Mouse (Mus musculus) heart, embryonic 13.5 days (tissue): ENCODE measurements around the gene Ski. TPM values are rescaled to one million over a fixed set of nuclear protein-coding genes. Genes with fewer than 3 reads are reported as not detected.

ENCODE experiments used
- ATAC-seq: fragments of 200-750 bp; cut with Nextera tagmentation; 2 replicates; pipeline ENCODE4 v1.8.0; 2017; ENCODE audit warnings: moderate TSS enrichment; ENCODE audit not compliant: insufficient number of reproducible peaks, low FRiP score, low TSS enrichment; ENCODE audit errors: extremely low read depth
- H3K27ac ChIP-seq: fragments of 300-500 bp; sonication (generic); replicated peaks from 2 replicates; pipeline ENCODE4 v1.5.1; 2015; ENCODE audit warnings: moderate library complexity, mild to moderate bottlenecking, inconsistent platforms
- H3K27me3 ChIP-seq: fragments of 300-500 bp; sonication (generic); replicated peaks from 2 replicates; pipeline ENCODE4 v1.6.1; 2015; ENCODE audit warnings: mild to moderate bottlenecking, inconsistent platforms
- H3K36me3 ChIP-seq: fragments of 300-500 bp; sonication (generic); 2 replicates; pipeline ENCODE4 v1.6.1; 2015; ENCODE audit warnings: mild to moderate bottlenecking, inconsistent platforms
- H3K4me1 ChIP-seq: fragments of 300-500 bp; sonication (generic); 2 replicates; pipeline ENCODE4 v1.6.1; 2015; ENCODE audit warnings: inconsistent platforms
- H3K4me2 ChIP-seq: fragments of 300-500 bp; sonication (generic); 2 replicates; pipeline ENCODE4 v1.6.1; 2015; ENCODE audit warnings: inconsistent platforms, mild to moderate bottlenecking, moderate library complexity
- H3K4me3 ChIP-seq: fragments of 300-500 bp; sonication (generic); 2 replicates; pipeline ENCODE4 v1.5.1; 2015; ENCODE audit warnings: moderate library complexity, mild to moderate bottlenecking, inconsistent platforms
- H3K9ac ChIP-seq: fragments of 300-500 bp; sonication (generic); 2 replicates; pipeline ENCODE4 v1.6.1; 2015; ENCODE audit warnings: inconsistent platforms, mild to moderate bottlenecking, moderate library complexity
- H3K9me3 ChIP-seq: fragments of 300-500 bp; sonication (generic); 2 replicates; pipeline ENCODE4 v1.6.1; 2016; ENCODE audit warnings: inconsistent platforms
- WGBS: fragments of 180-500 bp; shearing (Covaris S2); methylation state at CpG from one replicate; pipeline ENCODE4 v1.1.7; 2015; ENCODE audit warnings: mixed read lengths; 5-methylcytosine and 5-hydroxymethylcytosine counted together
- polyA plus RNA-seq: library from polyadenylated mRNA; unstranded; fragments of >200 nt; fragmentation: Nextera tagmentation; extraction: Ambion mirVana; gene quantifications from 2 replicates; pipeline ENCODE4 v1.2.1, GENCODE M21; 2015

Gene Ski
- 10.1 and 10.2 TPM in 2 replicates for polyA plus RNA-seq

DNA sequence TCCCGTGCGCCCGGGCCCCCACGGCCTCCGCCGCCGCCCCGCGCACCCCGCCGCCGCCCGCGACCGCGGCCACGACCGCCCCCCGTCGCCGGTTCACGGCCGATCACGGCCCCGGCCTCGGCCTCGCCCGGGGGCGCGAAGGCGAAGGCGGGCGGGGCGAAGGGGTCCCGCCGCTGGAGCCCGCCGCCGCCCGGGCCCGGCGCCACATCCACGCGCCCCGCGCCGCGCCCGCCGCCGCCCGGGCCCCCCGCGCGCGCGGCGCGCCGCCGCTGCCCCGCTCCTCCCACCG lies at the start of gene Ski:
Ski (minus strand) TSS at position 41 of the 289 bp plus-strand sequence.
- peaks cover 43% of the 10 kb centered on the region for H3K4me1 ChIP-seq
- WGBS, result 0% methylated on average over 2 of the region's 63 CpGs
- H3K36me3 ChIP-seq, result 0 out of 2 replicates have a peak, but pooled peaks cover 2% of the 10 kb centered on the region
- peak within 1 kb of the TSS; percentile 97 for H3K4me2 ChIP-seq
- H3K27ac ChIP-seq, result peak within 1 kb of the TSS; percentile 96
- no peaks in the 10 kb centered on the region for H3K27me3 ChIP-seq
- peak within 1 kb of the TSS; percentile 95 for H3K4me3 ChIP-seq
- no peak for ATAC-seq
- H3K9me3 ChIP-seq, result no peaks in the 10 kb centered on the region
- H3K9ac ChIP-seq, result peak within 1 kb of the TSS; percentile 99

DNA sequence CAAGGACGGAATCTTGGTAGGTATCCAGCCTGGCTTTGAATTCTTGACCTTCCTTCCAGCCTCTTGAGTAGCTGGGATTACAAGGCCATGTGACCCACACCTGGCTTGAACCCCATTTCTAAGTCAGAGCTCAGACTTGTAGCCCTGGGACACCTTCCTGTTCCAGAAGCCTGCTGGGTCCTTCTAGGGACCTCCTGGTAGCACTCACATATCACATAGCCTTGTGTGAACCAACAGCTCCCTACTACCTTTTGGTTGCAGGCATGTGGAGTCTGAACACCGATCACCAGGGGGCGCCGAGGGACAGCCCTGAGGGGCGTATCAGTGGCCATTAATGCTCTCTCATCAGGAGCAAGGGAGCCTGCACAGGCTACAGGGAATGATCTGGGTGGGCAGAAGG lies 46.0 kb upstream of the Ski start:
- Histone ChIP-seq H3K36me3 (no peaks in the 10 kb centered on the region), H3K4me2 (no peak overlapping the region), H3K27me3 (no peaks in the 10 kb centered on the region), H3K4me1 (peaks cover 16% of the 10 kb centered on the region), H3K9ac (0 out of 2 replicates have a peak overlapping the region, but pooled peaks have one; percentile 12), H3K27ac (no peak overlapping the region), H3K9me3 (no peaks in the 10 kb centered on the region), H3K4me3 (no peak overlapping the region)
- 19% methylated on average over 5 of the region's 5 CpGs for WGBS
- ATAC-seq, result no peak

DNA sequence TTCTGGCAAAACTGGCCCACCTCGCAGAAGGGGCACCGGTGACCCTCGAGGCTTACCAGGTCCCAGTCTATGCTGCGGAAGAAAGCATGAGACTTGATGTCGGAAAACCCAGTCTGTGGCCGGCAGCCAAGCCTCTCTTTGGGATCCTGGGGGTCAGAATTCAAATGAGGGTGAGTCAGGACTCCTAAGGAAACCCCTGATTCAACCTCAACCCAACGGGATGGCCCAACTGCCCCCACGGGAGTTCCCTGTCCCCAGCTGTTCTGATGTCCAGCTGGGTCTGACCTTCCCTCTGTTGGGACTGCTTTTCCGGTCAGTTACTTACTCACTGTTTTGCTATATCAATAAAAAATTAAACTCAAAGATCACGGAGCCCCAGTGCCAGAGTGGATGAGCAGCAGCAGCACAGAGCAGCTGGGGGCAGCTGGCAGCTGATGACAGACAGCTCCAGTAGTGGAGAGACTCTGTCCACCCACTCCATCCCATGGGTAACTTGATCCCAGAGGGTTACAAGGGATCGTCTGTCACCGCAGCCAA lies 45.3 kb upstream of the Ski start:
- Histone ChIP-seq H3K9me3 (no peaks in the 10 kb centered on the region), H3K36me3 (no peaks in the 10 kb centered on the region), H3K27me3 (no peaks in the 10 kb centered on the region), H3K4me1 (peaks cover 16% of the 10 kb centered on the region), H3K4me2 (no peak overlapping the region), H3K4me3 (no peak overlapping the region), H3K27ac (no peak overlapping the region), H3K9ac (peak overlapping the region; percentile 12; the same call in 1 of the 2 replicates)
- WGBS, result 45% methylated on average over 12 of the region's 12 CpGs
- no peak for ATAC-seq

DNA sequence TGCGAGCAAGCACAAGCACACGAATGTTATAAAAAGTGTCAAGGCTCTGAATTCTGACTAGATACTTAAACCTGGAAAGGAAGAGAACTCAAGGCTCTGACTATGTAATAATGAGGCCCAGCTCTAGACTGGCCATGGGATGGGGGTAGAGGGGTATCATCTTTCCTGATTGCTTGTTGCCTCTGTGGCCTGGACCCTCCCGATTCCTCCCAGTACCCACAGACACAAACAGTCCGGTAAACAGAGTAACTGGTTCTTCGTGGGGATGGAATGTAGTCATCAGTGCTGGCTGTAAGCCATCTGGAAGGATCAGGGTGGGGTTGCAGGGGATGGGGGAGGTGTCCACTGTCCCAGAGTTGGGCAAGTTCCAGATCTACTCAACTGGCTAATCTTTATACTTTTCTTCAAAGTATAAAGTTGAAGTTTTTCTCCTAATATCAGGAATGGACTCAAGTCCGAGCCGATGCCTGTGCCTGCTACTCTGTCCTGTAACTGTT lies 44.7 kb upstream of the Ski start:
- H3K27ac ChIP-seq, result no peak overlapping the region
- no peaks in the 10 kb centered on the region for H3K36me3 ChIP-seq
- no peak overlapping the region for H3K9ac ChIP-seq
- H3K9me3 ChIP-seq, result no peaks in the 10 kb centered on the region
- H3K4me1 ChIP-seq, result peaks cover 16% of the 10 kb centered on the region
- whole genome bisulfite sequencing, result 61% methylated on average over 7 of the region's 7 CpGs
- no peak for ATAC-seq
- no peaks in the 10 kb centered on the region for H3K27me3 ChIP-seq
- no peak overlapping the region for H3K4me3 ChIP-seq
- H3K4me2 ChIP-seq, result no peak overlapping the region

DNA sequence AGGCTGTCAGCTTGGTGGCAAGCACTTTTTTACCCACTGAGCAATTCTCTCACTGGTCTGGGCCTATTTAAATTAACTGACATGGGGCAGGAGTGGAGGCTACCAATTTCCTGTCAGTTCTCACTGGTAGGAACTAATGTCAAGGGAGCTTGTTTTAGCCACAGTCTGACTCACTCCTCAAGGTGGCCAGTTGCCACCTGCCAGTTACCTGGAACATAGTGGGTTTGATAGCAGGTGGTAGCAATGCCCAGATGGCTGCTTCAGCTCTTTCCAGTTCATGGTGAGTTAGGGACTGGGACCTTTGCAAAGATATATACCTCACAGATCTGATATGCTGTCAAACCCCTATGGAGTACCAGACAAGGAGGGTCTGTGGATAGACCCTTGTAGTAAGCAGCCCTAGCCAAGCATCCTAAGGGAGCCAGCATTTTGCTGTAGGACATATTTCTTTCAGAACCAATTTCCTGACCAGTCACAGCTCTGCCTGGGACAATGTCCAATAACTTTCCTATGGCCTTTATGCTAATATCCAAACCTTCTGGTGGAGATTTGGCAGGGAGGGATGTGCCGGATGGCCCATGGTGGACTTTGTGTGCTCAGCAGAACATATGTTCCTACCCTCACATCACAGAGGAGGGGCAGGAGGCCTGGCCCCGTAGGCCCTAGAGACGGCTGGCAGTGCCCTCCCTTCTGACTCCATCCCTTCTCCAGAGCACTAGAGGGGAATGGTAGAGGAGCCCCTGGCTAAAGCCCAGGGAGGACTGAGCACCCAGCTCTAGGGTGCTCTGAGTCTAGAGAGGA lies 42.3 kb upstream of the Ski start:
- H3K27me3 ChIP-seq, result no peaks in the 10 kb centered on the region
- ATAC-seq, result no peak
- no peak overlapping the region for H3K4me3 ChIP-seq
- H3K27ac ChIP-seq, result no peak overlapping the region
- peaks cover 4% of the 10 kb centered on the region; the same call in 1 of the 2 replicates for H3K9me3 ChIP-seq
- peaks cover 16% of the 10 kb centered on the region for H3K4me1 ChIP-seq
- H3K9ac ChIP-seq, result no peak overlapping the region
- no peak overlapping the region for H3K4me2 ChIP-seq
- WGBS, result 76% methylated on average over 3 of the region's 3 CpGs
- H3K36me3 ChIP-seq, result peaks cover 7% of the 10 kb centered on the region; the same call in 1 of the 2 replicates

DNA sequence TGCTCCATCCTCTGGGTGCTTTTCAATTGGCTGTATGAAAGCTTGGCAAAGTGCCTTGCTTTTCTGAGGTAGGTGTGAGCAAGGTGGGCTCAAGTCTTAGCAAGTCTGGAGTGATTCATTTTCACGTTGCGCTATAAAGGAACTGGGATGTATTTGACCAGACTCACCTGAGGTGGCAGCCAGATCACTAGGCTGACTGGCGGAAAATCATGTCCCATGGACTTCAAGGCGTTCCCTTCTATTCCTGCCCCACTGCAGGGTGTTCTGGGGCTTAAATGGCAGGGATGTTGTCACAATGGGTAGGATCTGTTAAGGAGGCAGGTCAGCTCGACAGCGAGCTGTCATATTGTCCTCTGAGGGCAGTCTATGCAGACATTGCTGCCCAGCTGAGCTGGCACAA lies 29.9 kb upstream of the Ski start:
- no peak overlapping the region for H3K9ac ChIP-seq
- peaks cover 27% of the 10 kb centered on the region for H3K36me3 ChIP-seq
- no peak overlapping the region for H3K4me3 ChIP-seq
- H3K4me2 ChIP-seq, result no peak overlapping the region
- peaks cover 27% of the 10 kb centered on the region for H3K4me1 ChIP-seq
- no peak overlapping the region for H3K27ac ChIP-seq
- 78% methylated on average over 6 of the region's 6 CpGs for whole genome bisulfite sequencing
- H3K9me3 ChIP-seq, result peaks cover 3% of the 10 kb centered on the region; the same call in 1 of the 2 replicates
- ATAC-seq, result no peak
- H3K27me3 ChIP-seq, result no peaks in the 10 kb centered on the region

DNA sequence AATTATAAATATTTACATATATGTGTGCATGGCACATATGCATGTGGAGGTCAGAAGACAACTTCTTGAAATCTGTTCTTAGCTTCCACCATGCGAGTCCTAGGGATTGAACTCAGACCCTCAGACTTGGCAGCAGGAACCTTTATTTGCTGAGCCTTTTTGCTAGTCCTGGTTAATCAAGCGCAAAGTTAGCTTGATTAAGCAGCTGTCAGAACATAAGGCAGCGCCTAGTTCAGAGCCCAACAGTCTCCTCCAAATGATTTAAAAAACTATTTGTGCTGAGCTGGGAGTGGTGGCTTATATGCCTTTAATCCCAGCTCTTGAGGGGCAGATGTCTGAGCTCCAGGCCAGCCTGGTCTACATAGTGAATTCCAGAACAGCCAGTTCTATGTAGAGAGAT lies 28.8 kb upstream of the Ski start:
- H3K9me3 ChIP-seq, result peaks cover 3% of the 10 kb centered on the region; the same call in 1 of the 2 replicates
- H3K9ac ChIP-seq, result peak overlapping the region; percentile 94
- no peak overlapping the region for H3K27ac ChIP-seq
- H3K36me3 ChIP-seq, result peaks cover 18% of the 10 kb centered on the region
- peaks cover 36% of the 10 kb centered on the region for H3K4me1 ChIP-seq
- H3K4me2 ChIP-seq, result peak overlapping the region; percentile 95
- no peak for ATAC-seq
- H3K4me3 ChIP-seq, result peak overlapping the region; percentile 74
- 80% methylated on average over 3 of the region's 3 CpGs for WGBS
- no peaks in the 10 kb centered on the region for H3K27me3 ChIP-seq

DNA sequence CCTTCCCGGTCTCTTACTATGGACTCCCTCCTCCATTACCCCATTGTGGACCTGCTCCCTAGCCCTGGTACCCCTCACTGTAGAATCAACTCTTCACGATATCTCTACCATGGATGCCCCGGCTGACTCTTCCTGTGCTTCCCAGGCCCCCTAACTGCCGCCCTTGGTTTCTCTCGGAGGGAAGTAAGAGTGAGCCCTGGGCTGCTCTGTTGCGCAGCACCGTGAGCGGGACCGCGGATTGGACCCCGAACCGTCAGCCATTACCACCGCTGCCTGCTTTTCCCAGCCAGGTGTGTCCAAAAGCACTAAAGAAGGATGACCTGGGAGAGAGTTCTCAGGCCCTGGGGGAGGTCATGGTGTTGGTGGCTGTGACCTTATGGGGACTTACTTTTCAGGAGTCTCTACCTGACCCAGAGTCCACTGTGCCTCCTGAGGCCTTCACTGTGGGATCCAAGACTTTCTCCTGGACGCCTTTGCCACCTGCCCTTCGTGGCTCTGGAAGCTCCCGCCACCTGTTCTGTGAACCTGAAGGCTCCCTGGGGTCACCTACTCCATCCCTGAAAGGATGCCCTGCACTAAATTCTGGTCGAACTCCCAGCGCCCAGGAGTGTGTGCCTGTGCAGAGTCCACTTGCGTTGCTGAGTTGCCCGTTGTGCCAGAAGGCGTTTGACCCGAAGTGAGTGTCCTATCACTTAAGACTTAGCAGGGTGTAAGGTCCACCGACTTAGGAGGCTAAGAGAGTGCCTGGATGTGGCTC lies 28.1 kb upstream of the Ski start:
- Histone ChIP-seq H3K27me3 (no peaks in the 10 kb centered on the region), H3K27ac (peak overlapping the region; percentile 98), H3K9ac (peak overlapping the region; percentile 94), H3K4me3 (peak overlapping the region; percentile 74), H3K4me1 (peaks cover 36% of the 10 kb centered on the region), H3K36me3 (peaks cover 13% of the 10 kb centered on the region), H3K4me2 (peak overlapping the region; percentile 95), H3K9me3 (peaks cover 3% of the 10 kb centered on the region; the same call in 1 of the 2 replicates)
- no peak for ATAC-seq
- WGBS, result 14% methylated on average over 23 of the region's 23 CpGs

DNA sequence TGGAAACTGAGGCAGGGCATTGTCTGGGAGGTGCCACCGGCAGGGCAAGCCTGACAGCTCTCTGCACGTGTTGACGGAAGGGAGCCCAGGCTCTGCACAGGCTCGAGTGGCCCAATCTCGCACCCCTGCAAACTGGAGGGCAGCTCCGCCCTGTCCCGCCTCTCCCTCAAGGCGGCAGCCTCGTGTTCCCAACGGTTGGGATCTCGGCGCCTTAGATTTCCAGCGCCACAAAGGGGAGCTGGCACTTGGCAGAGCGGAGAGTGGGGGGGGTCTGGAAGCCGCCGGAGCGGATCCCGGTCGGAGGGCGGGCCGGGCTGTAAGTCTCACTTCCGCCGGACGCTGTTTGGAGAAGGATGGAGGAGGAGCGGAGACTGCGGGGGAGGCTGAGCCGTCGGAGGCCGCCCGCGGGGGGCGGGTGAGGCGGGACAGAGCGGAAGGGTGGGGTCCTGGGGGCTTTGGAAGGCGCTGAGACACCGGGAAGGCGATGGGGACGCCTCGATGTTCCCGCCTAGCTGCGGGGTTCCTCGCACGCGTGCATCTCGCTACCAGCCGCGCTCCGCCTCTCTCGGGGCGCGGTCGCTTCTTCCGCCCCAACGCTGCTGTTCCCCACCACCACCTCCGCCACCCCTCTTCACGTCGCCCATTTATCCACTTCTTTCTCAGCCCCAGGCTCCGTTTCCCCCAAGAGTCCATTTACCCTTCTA lies 27.4 kb upstream of the Ski start, which contains the start of gene Faap20:
Faap20 (plus strand) TSS at position 155 of the 704 bp plus-strand sequence.
- peak; percentile 76 for ATAC-seq

DNA sequence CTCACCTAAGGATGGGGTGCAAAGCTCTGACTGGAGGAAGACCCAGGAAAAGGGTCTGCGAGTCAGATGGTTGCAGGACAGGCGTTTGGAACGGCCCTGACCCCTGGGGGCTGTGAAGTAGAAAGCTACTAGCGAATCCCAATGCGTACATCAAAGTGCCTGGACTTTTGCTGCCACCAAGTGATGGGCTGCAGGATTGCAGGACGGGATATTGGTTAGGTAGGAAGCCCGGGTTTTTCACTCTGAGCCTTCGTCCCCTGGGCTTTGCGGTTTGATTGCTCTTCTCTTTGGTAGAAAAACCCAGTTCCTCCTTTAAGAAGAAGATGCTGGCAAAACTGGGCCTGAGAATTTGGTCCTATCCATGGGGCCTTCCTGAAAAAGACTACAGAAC lies 26.9 kb upstream of the Ski start:
- ATAC-seq, result peak; percentile 48
- WGBS, result 2% methylated on average over 9 of the region's 9 CpGs
- Histone ChIP-seq H3K9ac (peak overlapping the region; percentile 94), H3K4me2 (peak overlapping the region; percentile 95), H3K9me3 (peaks cover 3% of the 10 kb centered on the region; the same call in 1 of the 2 replicates), H3K27ac (peak overlapping the region; percentile 98), H3K36me3 (peaks cover 13% of the 10 kb centered on the region), H3K4me3 (peak overlapping the region; percentile 74), H3K4me1 (peaks cover 36% of the 10 kb centered on the region), H3K27me3 (no peaks in the 10 kb centered on the region)

More for the DNA sequence above, 27.4 kb upstream of the Ski start, which contains the start of gene Faap20:
- Histone ChIP-seq H3K27me3 (no peaks in the 10 kb centered on the region), H3K27ac (peak within 1 kb of the TSS; percentile 98), H3K9me3 (peaks cover 3% of the 10 kb centered on the region; the same call in 1 of the 2 replicates), H3K4me3 (peak within 1 kb of the TSS; percentile 74), H3K9ac (peak within 1 kb of the TSS; percentile 94), H3K4me2 (peak within 1 kb of the TSS; percentile 95), H3K36me3 (peaks cover 13% of the 10 kb centered on the region), H3K4me1 (peaks cover 36% of the 10 kb centered on the region)
- under 1% methylated on average over 58 of the region's 58 CpGs for WGBS
